Mouse (Mus musculus): ENCODE measurements around the gene Soga1. TPM values are rescaled to one million over a fixed set of nuclear protein-coding genes. Genes with fewer than 3 reads are reported as not detected.

Soga1 gene
- polyA plus RNA-seq, 1 experiment = 4.6 TPM

GRCm38 (mm10) chr2:157040649-157041046, 38.4 kb downstream of the Soga1 start:
- no peak for TF ChIP-seq CTCF (IDR thresholded peaks at IDR 0.05; ENCODE audit: extremely low read depth, insufficient read length, insufficient replicate concordance, low read depth, low read length)
- TF ChIP-seq POLR2A (IDR thresholded peaks at IDR 0.05; ENCODE audit: low read depth, low read length) = no peak
- Histone ChIP-seq H3K27ac (ENCODE audit: insufficient read depth, low read depth, low read length) (no peak overlapping the region), H3K4me1 (ENCODE audit: control insufficient read depth, insufficient read depth, insufficient read length, low read length) (peaks cover 4% of the 10 kb centered on the region; the same call in 1 of the 2 replicates), H3K36me3 (ENCODE audit: control insufficient read depth, insufficient read depth, low read length) (0 out of 2 replicates have a peak, but pooled peaks cover 1% of the 10 kb centered on the region), H3K4me3 (ENCODE audit: low read depth, low read length) (no peak overlapping the region), H3K27me3 (ENCODE audit: control insufficient read depth, insufficient read depth, low read length) (no peaks in the 10 kb centered on the region)
- 88% methylated on average over 17 of the region's 17 CpGs for WGBS

GRCm38 (mm10) chr2:157039900-157040648, 39.0 kb downstream of the Soga1 start:
- no peak overlapping the region for H3K4me3 ChIP-seq (ENCODE audit: low read depth, low read length)
- H3K4me1 ChIP-seq (ENCODE audit: control insufficient read depth, insufficient read depth, insufficient read length, low read length) = peaks cover 4% of the 10 kb centered on the region; the same call in 1 of the 2 replicates
- H3K27me3 ChIP-seq (ENCODE audit: control insufficient read depth, insufficient read depth, low read length) = no peaks in the 10 kb centered on the region
- TF ChIP-seq POLR2A (IDR thresholded peaks at IDR 0.05; ENCODE audit: low read depth, low read length) (no peak), CTCF (IDR thresholded peaks at IDR 0.05; ENCODE audit: extremely low read depth, insufficient read length, insufficient replicate concordance, low read depth, low read length) (no peak)
- no peak overlapping the region for H3K27ac ChIP-seq (ENCODE audit: insufficient read depth, low read depth, low read length)
- WGBS = 90% methylated on average over 50 of the region's 50 CpGs
- H3K36me3 ChIP-seq (ENCODE audit: control insufficient read depth, insufficient read depth, low read length) = 0 out of 2 replicates have a peak, but pooled peaks cover 1% of the 10 kb centered on the region

- no peak overlapping the region for H3K27ac ChIP-seq (ENCODE audit: insufficient read depth, low read depth, low read length)
- no peak overlapping the region for H3K4me3 ChIP-seq (ENCODE audit: low read depth, low read length)
- WGBS = 83% methylated on average over 9 of the region's 9 CpGs
- H3K36me3 ChIP-seq (ENCODE audit: control insufficient read depth, insufficient read depth, low read length) = 0 out of 2 replicates have a peak, but pooled peaks cover 1% of the 10 kb centered on the region
- H3K27me3 ChIP-seq (ENCODE audit: control insufficient read depth, insufficient read depth, low read length) = no peaks in the 10 kb centered on the region
- H3K4me1 ChIP-seq (ENCODE audit: control insufficient read depth, insufficient read depth, insufficient read length, low read length) = peaks cover 4% of the 10 kb centered on the region; the same call in 1 of the 2 replicates
- TF ChIP-seq POLR2A (IDR thresholded peaks at IDR 0.05; ENCODE audit: low read depth, low read length) (no peak), CTCF (IDR thresholded peaks at IDR 0.05; ENCODE audit: extremely low read depth, insufficient read length, insufficient replicate concordance, low read depth, low read length) (no peak)
Observed at GRCm38 (mm10) chr2:157037303-157037702, 41.8 kb downstream of the Soga1 start.

- Histone ChIP-seq H3K4me3 (ENCODE audit: low read depth, low read length) (no peak overlapping the region), H3K27me3 (ENCODE audit: control insufficient read depth, insufficient read depth, low read length) (no peaks in the 10 kb centered on the region), H3K36me3 (ENCODE audit: control insufficient read depth, insufficient read depth, low read length) (0 out of 2 replicates have a peak, but pooled peaks cover 1% of the 10 kb centered on the region), H3K27ac (ENCODE audit: insufficient read depth, low read depth, low read length) (no peak overlapping the region), H3K4me1 (ENCODE audit: control insufficient read depth, insufficient read depth, insufficient read length, low read length) (peaks cover 4% of the 10 kb centered on the region; the same call in 1 of the 2 replicates)
- 80% methylated on average over 8 of the region's 8 CpGs for WGBS
- TF ChIP-seq POLR2A (IDR thresholded peaks at IDR 0.05; ENCODE audit: low read depth, low read length) (no peak), CTCF (IDR thresholded peaks at IDR 0.05; ENCODE audit: extremely low read depth, insufficient read length, insufficient replicate concordance, low read depth, low read length) (no peak)
Observed at GRCm38 (mm10) chr2:157036400-157036799, 42.7 kb downstream of the Soga1 start.

GRCm38 (mm10) chr2:157035371-157035770, 43.7 kb downstream of the Soga1 start:
- Histone ChIP-seq H3K4me1 (ENCODE audit: control insufficient read depth, insufficient read depth, insufficient read length, low read length) (peaks cover 2% of the 10 kb centered on the region; the same call in 1 of the 2 replicates), H3K4me3 (ENCODE audit: low read depth, low read length) (no peak overlapping the region), H3K27ac (ENCODE audit: insufficient read depth, low read depth, low read length) (no peak overlapping the region), H3K36me3 (ENCODE audit: control insufficient read depth, insufficient read depth, low read length) (0 out of 2 replicates have a peak, but pooled peaks cover 1% of the 10 kb centered on the region), H3K27me3 (ENCODE audit: control insufficient read depth, insufficient read depth, low read length) (no peaks in the 10 kb centered on the region)
- WGBS = 82% methylated on average over 7 of the region's 7 CpGs
- TF ChIP-seq POLR2A (IDR thresholded peaks at IDR 0.05; ENCODE audit: low read depth, low read length) = no peak
- no peak for TF ChIP-seq CTCF (IDR thresholded peaks at IDR 0.05; ENCODE audit: extremely low read depth, insufficient read length, insufficient replicate concordance, low read depth, low read length)

- H3K4me3 ChIP-seq (ENCODE audit: low read depth, low read length) = no peak overlapping the region
- H3K27ac ChIP-seq (ENCODE audit: insufficient read depth, low read depth, low read length) = no peak overlapping the region
- peaks cover 9% of the 10 kb centered on the region for H3K4me1 ChIP-seq (ENCODE audit: control insufficient read depth, insufficient read depth, insufficient read length, low read length)
- WGBS = 37% methylated on average over 9 of the region's 9 CpGs
- no peaks in the 10 kb centered on the region for H3K27me3 ChIP-seq (ENCODE audit: control insufficient read depth, insufficient read depth, low read length)
- peaks cover 5% of the 10 kb centered on the region; the same call in 1 of the 2 replicates for H3K36me3 ChIP-seq (ENCODE audit: control insufficient read depth, insufficient read depth, low read length)
- TF ChIP-seq CTCF (IDR thresholded peaks at IDR 0.05; ENCODE audit: extremely low read depth, insufficient read length, insufficient replicate concordance, low read depth, low read length) = peak; percentile 85
- TF ChIP-seq POLR2A (IDR thresholded peaks at IDR 0.05; ENCODE audit: low read depth, low read length) = no peak
Observed at GRCm38 (mm10) chr2:157030804-157031203, 48.2 kb downstream of the Soga1 start.

- TF ChIP-seq POLR2A (IDR thresholded peaks at IDR 0.05; ENCODE audit: low read depth, low read length) (no peak), CTCF (IDR thresholded peaks at IDR 0.05; ENCODE audit: extremely low read depth, insufficient read length, insufficient replicate concordance, low read depth, low read length) (no peak)
- no peak overlapping the region for H3K27ac ChIP-seq (ENCODE audit: insufficient read depth, low read depth, low read length)
- H3K4me1 ChIP-seq (ENCODE audit: control insufficient read depth, insufficient read depth, insufficient read length, low read length) = peaks cover 9% of the 10 kb centered on the region
- H3K36me3 ChIP-seq (ENCODE audit: control insufficient read depth, insufficient read depth, low read length) = peaks cover 10% of the 10 kb centered on the region
- 98% methylated on average over 4 of the region's 4 CpGs for WGBS
- no peaks in the 10 kb centered on the region for H3K27me3 ChIP-seq (ENCODE audit: control insufficient read depth, insufficient read depth, low read length)
- H3K4me3 ChIP-seq (ENCODE audit: low read depth, low read length) = no peak overlapping the region
Observed at GRCm38 (mm10) chr2:157028261-157028660, 50.8 kb downstream of the Soga1 start.

Data from small intestine, adult 2 months (tissue).